ENCODE assay signal across 8 mouse cellular contexts in genomic region chr11:33162998-33163506, GRCm38 (mm10). TPM values are rescaled to one million over a fixed set of nuclear protein-coding genes. Genes with fewer than 3 reads are reported as not detected.
A peak's percentile ranks its signal among the peaks of the same experiment; 100 is the strongest.
DNase-seq lines count a peak whose midpoint lies in the region; ATAC-seq lines count a peak whose summit lies in the region.

Gene Npm1 (minus strand): TSS chr11:33163206.

- ATAC-seq in erythroblast, adult 5-6 weeks (replicated peaks; ENCODE audit: low FRiP score, poor library complexity, severe bottlenecking), result peak; percentile 98
- peak; percentile 98 for ATAC-seq in kidney, embryonic 15.5 days (replicated peaks; ENCODE audit: low FRiP score)
- ATAC-seq in monocyte, adult 5-6 weeks (replicated peaks; ENCODE audit: insufficient number of reproducible peaks, low FRiP score, low TSS enrichment, poor library complexity, severe bottlenecking), result peak; percentile 100

- DNase-seq in B cell, adult 2 months, result peak; percentile 98
- DNase-seq in brain, adult 2 months (ENCODE audit: low read depth, low spot score), result peak; percentile 100
- peak; percentile 100 for DNase-seq in heart, embryonic 10.5 days (ENCODE audit: low spot score)
- peak; percentile 99 for DNase-seq in liver
- DNase-seq in spleen, postnatal 4 days (ENCODE audit: low spot score in 2 of 2), result peak; percentile 99

- peaks cover 39% of the 10 kb centered on the region for H3K36me3 ChIP-seq in heart, embryonic 10.5 days
- peaks cover 33% of the 10 kb centered on the region for H3K36me3 ChIP-seq in kidney, embryonic 15.5 days

- H3K27me3 ChIP-seq in heart, embryonic 10.5 days (ENCODE audit: insufficient read depth, poor library complexity, severe bottlenecking), result peaks cover 5% of the 10 kb centered on the region; the same call in 1 of the 2 replicates
- H3K27me3 ChIP-seq in kidney, embryonic 15.5 days, result 0 out of 2 replicates have a peak, but pooled peaks cover 3% of the 10 kb centered on the region

- H3K4me3 ChIP-seq in heart, embryonic 10.5 days, result peak within 1 kb of the TSS; percentile 97
- H3K4me3 ChIP-seq in kidney, embryonic 15.5 days (replicated peaks), result peak within 1 kb of the TSS; percentile 94

- H3K4me1 ChIP-seq in heart, embryonic 10.5 days, result no peaks in the 10 kb centered on the region
- H3K4me1 ChIP-seq in kidney, embryonic 15.5 days, result peaks cover 14% of the 10 kb centered on the region

- no peaks in the 10 kb centered on the region for H3K9me3 ChIP-seq in heart, embryonic 10.5 days
- H3K9me3 ChIP-seq in kidney, embryonic 15.5 days (replicated peaks), result no peaks in the 10 kb centered on the region

- peak within 1 kb of the TSS; percentile 96 for H3K27ac ChIP-seq in heart, embryonic 10.5 days
- peak within 1 kb of the TSS; percentile 94 for H3K27ac ChIP-seq in kidney, embryonic 15.5 days

- peak within 1 kb of the TSS; percentile 98 for H3K9ac ChIP-seq in kidney, embryonic 15.5 days

- WGBS in heart, embryonic 10.5 days, result 3% methylated on average over 48 of the region's 49 CpGs
- 4% methylated on average over 49 of the region's 49 CpGs for WGBS in kidney, embryonic 15.5 days

- peak within 1 kb of the TSS; percentile 66 for H3K4me2 ChIP-seq in kidney, embryonic 15.5 days

RNA-seq across cellular contexts. Expression of gene Npm1, which starts in this region (rescaled TPM):
- 384 and 435 TPM in 2 replicates for total RNA-seq in erythroblast, adult 5-6 weeks (2015; ENCODE audit: low replicate concordance)
- 473 and 516 TPM in 2 replicates for total RNA-seq in erythroblast, adult 5-6 weeks (2017; ENCODE audit: low replicate concordance)
- polyA plus RNA-seq in heart, embryonic 10.5 days (2016; fragmentation: Nextera tagmentation; extraction: Ambion mirVana), result 705 and 1,033 TPM in 2 replicates
- 1,128 and 1,268 TPM in 2 replicates for polyA plus RNA-seq in kidney, embryonic 15.5 days (2015; fragmentation: Nextera tagmentation; extraction: Ambion mirVana)
- 743 to 848 TPM (median 840 TPM) in 3 replicates for total RNA-seq in monocyte, adult 5-6 weeks (2017)

Comparison
In these comparisons a context has a peak if more than half of its experiments do, and no peak if none do; other contexts are left out.
1. Peak in every context shown above with its lines: DNase-seq, ATAC-seq, H3K4me3 ChIP-seq and H3K27ac ChIP-seq.